Mouse (Mus musculus) left cerebral cortex, postnatal 10 days (tissue): ENCODE results near the gene Eif4ebp2. TPM values are rescaled to one million over a fixed set of nuclear protein-coding genes. Genes with fewer than 3 reads are reported as not detected.

Experiments used
- DNase-seq, 2 experiments: peaks; one replicate each; pipeline ENCODE4 v3.0.0; 2021 to 2022; ENCODE audit warnings: low spot score in 2 of 2, mixed read lengths in 1 of 2; ENCODE audit errors: extremely low spot score in 1 of 2
- intact Hi-C: fragments of 180-260 bp; cut with DNase I; formaldehyde crosslinking; loops from one replicate; pipeline ENCODE4 v1.15.1; 2025
- total RNA-seq, 2 experiments: library from RNA; stranded (reverse); gene quantifications; 2 replicates each; pipeline ENCODE4 v1.2.3; 2021

Gene Eif4ebp2
- total RNA-seq, 2 experiments from 2014 or later = 42.1 to 46.1 TPM

GRCm38 (mm10) chr10:61425047-61425446 lies 27.4 kb downstream of the Eif4ebp2 start:
- intact Hi-C loops = no loop called here

DNA sequence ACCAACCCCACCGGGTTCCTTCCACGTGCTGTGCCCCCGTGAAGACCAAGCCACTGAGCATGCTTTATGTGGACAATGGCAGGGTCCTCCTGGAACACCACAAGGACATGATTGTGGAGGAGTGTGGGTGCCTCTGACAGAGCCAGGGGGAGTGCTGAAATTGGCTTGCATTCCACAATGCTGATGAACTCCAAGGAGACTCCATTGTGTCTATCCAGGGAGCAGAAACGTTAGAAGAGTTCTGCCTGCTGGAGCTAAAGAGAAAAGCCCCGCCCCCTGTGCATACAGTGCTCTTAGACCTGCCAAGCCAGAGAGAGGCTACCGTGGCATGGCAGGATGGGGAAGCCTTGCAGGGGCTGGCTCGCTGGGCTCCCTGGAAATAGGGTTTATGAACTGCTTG lies 28.0 kb downstream of the Eif4ebp2 start:
- intact Hi-C loops = no loop called here
- DNase-seq = no peak

More at GRCm38 (mm10) chr10:61425047-61425446, 27.4 kb downstream of the Eif4ebp2 start:
- DNase-seq = no peak

DNA sequence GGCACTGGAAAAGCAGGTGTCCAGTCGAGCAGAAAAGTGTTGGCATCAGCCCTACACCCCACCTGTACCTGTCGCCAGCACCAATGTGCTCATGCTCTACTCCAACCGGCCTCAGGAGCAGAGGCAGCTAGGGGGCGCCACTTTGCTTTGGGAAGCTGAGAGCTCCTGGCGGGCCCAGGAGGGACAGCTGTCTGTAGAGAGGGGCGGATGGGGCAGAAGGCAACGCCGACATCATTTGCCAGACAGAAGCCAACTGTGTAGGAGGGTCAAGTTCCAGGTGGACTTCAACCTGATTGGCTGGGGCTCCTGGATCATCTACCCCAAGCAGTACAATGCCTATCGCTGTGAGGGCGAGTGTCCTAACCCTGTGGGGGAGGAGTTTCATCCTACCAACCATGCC lies 29.2 kb downstream of the Eif4ebp2 start:
- peak in 1 of 2 experiments; percentile 58 for DNase-seq
- intact Hi-C loops = no loop called here

DNA sequence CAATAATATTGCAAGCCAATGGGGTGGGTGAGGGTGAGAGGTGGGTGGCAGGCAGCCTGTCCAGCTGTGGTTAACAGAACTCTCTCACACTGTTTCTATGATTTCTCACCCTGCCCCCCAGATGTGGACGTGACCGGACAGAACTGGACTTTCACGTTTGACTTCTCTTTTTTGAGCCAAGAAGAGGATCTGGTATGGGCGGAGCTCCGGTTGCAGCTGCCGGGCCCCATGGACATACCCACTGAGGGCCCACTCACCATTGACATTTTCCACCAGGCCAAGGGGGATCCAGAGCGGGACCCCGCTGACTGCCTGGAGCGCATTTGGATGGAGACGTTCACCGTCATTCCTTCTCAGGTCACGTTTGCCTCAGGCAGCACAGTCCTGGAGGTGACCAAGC lies 29.6 kb downstream of the Eif4ebp2 start:
- intact Hi-C loops = no loop called here
- peak in 1 of 2 experiments; percentile 41 for DNase-seq

DNA sequence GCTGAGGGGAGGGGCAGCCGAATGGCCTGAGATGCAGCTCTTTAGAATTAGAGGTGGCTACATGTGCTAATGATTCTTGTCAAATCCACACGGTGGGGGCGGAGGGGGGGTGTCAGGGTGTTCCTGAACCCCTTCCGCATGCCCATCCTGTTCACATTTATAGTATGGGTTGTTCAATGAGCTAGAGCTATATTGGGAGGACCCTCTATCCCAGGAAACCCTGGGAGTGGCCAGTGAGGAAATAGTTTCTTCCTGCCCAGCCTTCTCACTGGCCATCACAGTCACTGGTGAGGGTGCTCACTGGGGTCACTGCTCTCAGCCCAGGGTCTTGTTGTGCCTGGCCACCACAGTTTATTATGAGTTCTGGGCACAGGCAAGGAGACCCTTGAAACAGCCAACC lies 32.5 kb downstream of the Eif4ebp2 start:
- intact Hi-C loops = no loop called here
- DNase-seq = no peak

- DNase-seq = peak in 1 of 2 experiments; percentile 45
- intact Hi-C loops = no loop called here
Observed at GRCm38 (mm10) chr10:61419146-61419545, 33.3 kb downstream of the Eif4ebp2 start.

DNA sequence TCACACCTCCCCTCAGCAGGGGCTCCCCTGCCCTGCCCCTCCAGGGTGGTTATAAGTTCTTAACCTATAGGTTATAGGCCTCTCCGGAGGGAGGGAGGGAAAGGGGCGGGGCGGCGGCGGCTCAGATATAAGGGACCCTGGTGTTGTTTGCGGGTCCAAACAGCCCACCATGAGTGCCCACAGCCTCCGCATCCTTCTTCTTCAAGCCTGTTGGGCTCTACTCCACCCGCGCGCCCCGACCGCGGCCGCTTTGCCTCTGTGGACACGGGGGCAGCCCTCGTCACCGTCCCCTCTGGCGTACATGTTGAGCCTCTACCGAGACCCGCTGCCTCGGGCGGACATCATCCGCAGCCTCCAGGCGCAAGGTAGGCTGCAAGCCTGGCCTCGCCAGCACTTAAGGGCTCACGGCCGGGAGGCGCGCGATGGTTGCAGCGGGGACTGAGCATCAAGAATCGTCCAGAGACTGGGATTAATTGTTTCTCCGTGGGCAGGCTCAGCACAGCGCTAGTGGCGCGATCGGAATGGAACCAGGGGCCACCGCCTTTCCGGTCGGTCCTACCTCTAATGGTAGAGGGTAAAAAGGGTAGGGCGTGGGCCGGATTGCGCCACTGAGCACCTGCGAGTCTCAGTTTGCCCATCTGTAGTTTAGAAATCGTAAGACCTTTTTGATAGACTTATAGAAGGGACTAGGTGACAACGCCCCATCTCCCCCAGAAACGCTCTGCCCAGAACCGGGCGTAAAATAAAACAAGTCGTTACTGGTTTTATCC lies 34.1 kb downstream of the Eif4ebp2 start:
- intact Hi-C loops = no loop called here
- peak in 1 of 2 experiments; percentile 36 for DNase-seq

DNA sequence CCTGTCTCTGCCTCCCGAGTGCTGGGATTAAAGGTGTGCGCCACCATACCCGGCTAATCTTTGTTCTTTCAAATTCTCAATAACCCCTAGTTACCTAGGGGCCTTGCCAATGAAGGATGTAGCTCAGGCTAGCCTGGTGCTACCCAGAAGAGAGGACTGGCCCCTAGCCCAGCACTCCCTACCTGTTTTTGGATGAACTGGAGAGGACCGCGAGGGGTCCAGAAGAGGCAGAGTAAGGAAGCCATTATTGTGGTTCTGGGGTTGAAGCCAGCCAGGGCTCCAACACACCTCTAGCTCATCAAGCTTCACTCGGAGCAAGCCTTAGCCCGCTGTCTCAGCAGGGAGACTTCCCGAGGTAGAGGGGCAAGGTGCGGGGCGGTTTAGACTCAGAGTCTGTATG lies 34.8 kb downstream of the Eif4ebp2 start, which contains the start of gene Nodal:
TSS of gene Nodal (plus strand) at position 301 of the 400 bp plus-strand sequence.
- DNase-seq = no peak
- intact Hi-C loops = no loop called here

GRCm38 (mm10) chr10:61417046-61417445 lies 35.4 kb downstream of the Eif4ebp2 start:
- intact Hi-C loops = no loop called here
- no peak for DNase-seq

DNA sequence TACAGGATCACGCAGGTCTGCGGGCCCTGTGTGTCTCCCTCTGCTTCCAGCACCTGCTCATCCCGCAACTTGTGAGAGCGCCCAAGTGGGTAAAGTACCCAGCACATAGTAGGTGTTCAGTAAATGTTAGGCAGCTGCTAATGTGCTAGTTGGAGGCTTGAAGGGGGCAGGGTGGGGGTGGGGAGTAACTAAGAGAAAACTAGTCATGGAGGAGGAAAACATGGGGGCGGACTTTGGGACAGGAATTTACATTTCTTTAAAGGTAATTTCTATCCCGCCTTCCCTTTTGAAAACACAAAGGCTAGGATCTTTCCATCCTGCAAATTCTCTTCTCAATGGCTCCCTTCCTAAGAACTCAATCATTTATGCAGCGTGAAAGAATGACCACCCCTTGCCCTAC lies 35.9 kb downstream of the Eif4ebp2 start:
- no peak for DNase-seq
- intact Hi-C loops = no loop called here

DNA sequence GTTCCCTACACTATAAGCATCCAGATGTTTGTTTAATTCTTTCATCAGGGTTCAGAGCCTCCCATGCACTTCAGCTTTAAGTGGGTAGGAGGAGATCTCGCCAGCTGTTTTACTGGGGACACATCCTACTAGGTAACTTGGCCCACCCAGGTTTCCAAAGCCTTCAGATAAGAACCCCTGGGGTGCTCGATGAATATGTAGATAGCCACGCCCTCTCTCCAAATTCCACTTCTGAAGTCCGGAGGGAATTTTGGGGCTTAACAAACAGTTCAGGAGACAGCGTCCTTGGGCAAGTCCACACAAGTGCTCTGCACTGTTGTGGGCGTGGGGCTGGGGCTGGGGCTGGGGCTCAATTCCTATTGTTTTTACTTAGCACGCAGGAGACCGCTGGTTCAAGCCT lies 36.6 kb downstream of the Eif4ebp2 start:
- no peak for DNase-seq
- intact Hi-C loops = no loop called here

GRCm38 (mm10) chr10:61415240-61415639 lies 37.2 kb downstream of the Eif4ebp2 start:
- intact Hi-C loops = no loop called here
- DNase-seq = no peak

- DNase-seq = no peak
- intact Hi-C loops = no loop called here
Observed at GRCm38 (mm10) chr10:61412910-61413625, 39.4 kb downstream of the Eif4ebp2 start.

DNA sequence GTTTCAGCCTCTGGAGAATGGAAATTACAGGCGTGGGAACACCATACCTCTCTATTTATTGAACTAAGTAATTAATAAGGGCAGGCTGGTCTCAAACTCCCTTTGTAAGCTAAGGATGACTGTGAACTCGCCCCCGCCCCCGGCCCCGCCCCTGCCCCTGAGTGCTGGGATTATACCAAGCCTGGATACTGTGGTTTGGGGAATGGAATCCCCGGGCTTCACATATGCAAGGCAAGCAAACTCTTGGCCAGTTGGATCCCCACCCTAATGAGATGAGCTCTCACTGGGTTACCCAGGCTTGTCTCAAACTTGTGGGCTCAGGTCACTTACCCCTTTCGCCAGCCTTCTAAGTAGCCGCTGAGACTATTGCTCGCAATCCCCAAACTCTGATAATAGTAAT lies 42.3 kb downstream of the Eif4ebp2 start:
- no peak for DNase-seq

GRCm38 (mm10) chr10:61409776-61410175 lies 42.7 kb downstream of the Eif4ebp2 start:
- intact Hi-C loops = loop anchor here (5.0 kb wide), 1 partner anchor 207 kb away; no protein-coding TSS in a partner anchor
- DNase-seq = no peak

More for the DNA sequence above, 42.3 kb downstream of the Eif4ebp2 start:
- intact Hi-C loops = no loop called here

DNA sequence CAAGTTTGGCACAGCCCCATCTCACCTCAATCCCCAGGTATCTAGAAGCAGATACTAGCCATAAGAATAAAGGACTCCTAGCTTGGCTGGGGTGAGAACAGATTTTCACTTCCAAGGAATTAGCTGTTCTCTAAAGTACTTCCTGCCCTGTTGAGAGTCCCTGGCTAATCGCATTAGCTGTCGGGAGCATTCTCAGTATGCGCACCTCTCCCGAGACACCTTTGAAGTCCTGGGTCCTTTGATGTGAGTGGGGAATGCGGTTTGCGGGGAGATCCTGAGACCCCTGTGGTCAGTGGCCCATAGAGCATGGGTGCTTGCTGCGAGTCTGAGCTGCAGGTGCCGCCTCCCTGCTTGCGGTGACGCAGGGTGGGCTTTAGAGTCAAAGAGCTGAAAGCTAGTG lies 46.5 kb downstream of the Eif4ebp2 start:
- no peak for DNase-seq
- intact Hi-C loops = loop anchor here (5.0 kb wide), 1 partner anchor 204 kb away; no protein-coding TSS in a partner anchor

DNA sequence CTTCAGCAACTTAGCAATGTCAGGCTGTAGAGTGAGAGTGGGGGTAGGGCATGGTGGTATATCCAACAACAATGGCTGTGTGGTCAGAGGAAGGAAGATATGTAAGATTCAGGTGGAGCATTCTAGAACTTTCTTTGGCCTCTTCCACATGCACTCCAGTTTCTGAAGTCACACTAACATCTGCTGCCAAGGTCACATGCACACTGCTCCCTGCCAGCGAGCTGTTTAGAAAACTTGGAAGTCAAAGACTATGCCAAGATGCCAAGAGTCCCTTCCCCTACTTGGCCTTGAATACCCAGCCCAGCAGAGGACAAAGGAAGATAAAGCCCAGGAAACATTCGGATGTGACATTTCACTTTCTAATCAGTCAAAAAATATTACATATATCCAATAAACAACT lies 49.5 kb downstream of the Eif4ebp2 start:
- intact Hi-C loops = no loop called here
- no peak for DNase-seq

GRCm38 (mm10) chr10:61402480-61402879 lies 50.0 kb downstream of the Eif4ebp2 start:
- DNase-seq = no peak
- intact Hi-C loops = no loop called here

- no peak for DNase-seq
- intact Hi-C loops = no loop called here
Observed at GRCm38 (mm10) chr10:61400407-61400806, 52.1 kb downstream of the Eif4ebp2 start.
